ENCODE assay signal across 14 mouse cellular contexts in genomic region chrX:162520374-162520773, GRCm38 (mm10).
"Had no signal": no experiment of that assay in that cellular context is flagged by ENCODE, and none has a peak within 500 bp of the region (broad histone marks: within the 10 kb centered on the region; RNA-seq: fewer than 3 reads in every experiment).

No protein-coding gene starts in this region.

- H3K27ac ChIP-seq: kidney, postnatal 0 days; limb, embryonic 12.5 days; liver, embryonic 14.5 days; macrophage had no signal

- DNase-seq: kidney, adult 2 months; kidney, postnatal 25 days; liver, postnatal 0 days; lung, embryonic 14.5 days; midbrain, embryonic 14.5 days; thymus, adult 18-20 months; thymus, postnatal 36 days had no signal

- ATAC-seq: liver, postnatal 0 days; lung, postnatal 0 days had no signal

- H3K4me3 ChIP-seq: limb, embryonic 12.5 days; limb, embryonic 15.5 days; megakaryocyte, embryonic 14.5 days had no signal
